Mouse (Mus musculus): ENCODE measurements around the gene Wdr45.

DNA sequence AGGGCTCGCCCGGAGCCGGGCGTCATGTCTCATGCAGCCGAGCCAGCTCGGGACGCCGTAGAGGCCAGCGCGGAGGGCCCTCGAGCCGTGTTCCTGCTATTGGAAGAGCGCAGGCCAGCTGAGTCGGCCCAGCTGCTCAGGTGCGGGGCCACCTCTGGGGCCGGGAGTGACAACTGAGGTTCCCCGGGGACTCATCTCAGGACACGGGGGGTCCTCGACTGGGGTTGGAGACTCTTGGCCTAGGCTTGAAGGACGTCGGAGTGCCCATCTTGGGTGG lies 48.7 kb downstream of the Wdr45 start:
- no peak for TF ChIP-seq CTCF (conservative IDR thresholded peaks at IDR 0.05; ENCODE audit: low read length)
- no peak for TF ChIP-seq POU5F1 (IDR thresholded peaks at IDR 0.05; ENCODE audit: borderline replicate concordance, low read length)
